Mouse (Mus musculus) kidney, embryonic 14.5 days (tissue): ENCODE results near the gene Gpam. TPM values are rescaled to one million over a fixed set of nuclear protein-coding genes. Genes with fewer than 3 reads are reported as not detected.

Experiments
- ATAC-seq: fragments of 200-750 bp; cut with Nextera tagmentation; 2 replicates; pipeline ENCODE4 v1.8.0; 2017; ENCODE audit warnings: moderate number of reproducible peaks, mild to moderate bottlenecking, moderate TSS enrichment, moderate library complexity; ENCODE audit not compliant: low FRiP score, low TSS enrichment
- H3K27ac ChIP-seq: fragments of 300-500 bp; sonication (generic); 2 replicates; pipeline ENCODE4 v1.5.1; 2014; ENCODE audit warnings: low read depth, mild to moderate bottlenecking, low read length, moderate library complexity, mixed read lengths
- H3K27me3 ChIP-seq: fragments of 300-500 bp; sonication (generic); 2 replicates; pipeline ENCODE4 v1.6.1; 2014; ENCODE audit warnings: mild to moderate bottlenecking, low read length; ENCODE audit not compliant: control insufficient read depth, insufficient read depth
- H3K36me3 ChIP-seq: fragments of 300-500 bp; sonication (generic); 2 replicates; pipeline ENCODE4 v1.6.1; 2014; ENCODE audit warnings: low read length, mixed read lengths; ENCODE audit not compliant: control insufficient read depth, insufficient read depth
- H3K4me1 ChIP-seq: fragments of 300-500 bp; sonication (generic); 2 replicates; pipeline ENCODE4 v1.6.1; 2014; ENCODE audit warnings: low read length, mixed read lengths; ENCODE audit not compliant: control insufficient read depth, insufficient read depth
- H3K4me2 ChIP-seq: fragments of 300-500 bp; sonication (generic); replicated peaks from 2 replicates; pipeline ENCODE4 v1.6.1; 2014; ENCODE audit warnings: low read depth, mild to moderate bottlenecking, low read length
- H3K4me3 ChIP-seq: fragments of 300-500 bp; sonication (generic); 2 replicates; pipeline ENCODE4 v1.5.1; 2014; ENCODE audit warnings: mild to moderate bottlenecking, low read length
- H3K9ac ChIP-seq: fragments of 300-500 bp; sonication (generic); 2 replicates; pipeline ENCODE4 v1.6.1; 2014; ENCODE audit warnings: low read depth, mild to moderate bottlenecking, low read length, moderate library complexity
- H3K9me3 ChIP-seq: fragments of 300-500 bp; sonication (generic); 2 replicates; pipeline ENCODE4 v1.6.1; 2016; ENCODE audit warnings: low read length; ENCODE audit not compliant: control insufficient read depth
- WGBS: fragments of 180-500 bp; shearing (Covaris S2); extraction: QIAGEN DNeasy Blood & Tissue Kit; methylation state at CpG from one replicate; pipeline ENCODE4 v1.1.7; 2014; 5-methylcytosine and 5-hydroxymethylcytosine counted together
- polyA plus RNA-seq: library from polyadenylated mRNA; unstranded; fragments of >200 nt; fragmentation: Nextera tagmentation; extraction: Ambion mirVana; gene quantifications from 2 replicates; pipeline ENCODE4 v1.2.1, GENCODE M21; 2014

Gpam gene
- polyA plus RNA-seq, 1 experiment from 2014 or later: 22.2 TPM

DNA sequence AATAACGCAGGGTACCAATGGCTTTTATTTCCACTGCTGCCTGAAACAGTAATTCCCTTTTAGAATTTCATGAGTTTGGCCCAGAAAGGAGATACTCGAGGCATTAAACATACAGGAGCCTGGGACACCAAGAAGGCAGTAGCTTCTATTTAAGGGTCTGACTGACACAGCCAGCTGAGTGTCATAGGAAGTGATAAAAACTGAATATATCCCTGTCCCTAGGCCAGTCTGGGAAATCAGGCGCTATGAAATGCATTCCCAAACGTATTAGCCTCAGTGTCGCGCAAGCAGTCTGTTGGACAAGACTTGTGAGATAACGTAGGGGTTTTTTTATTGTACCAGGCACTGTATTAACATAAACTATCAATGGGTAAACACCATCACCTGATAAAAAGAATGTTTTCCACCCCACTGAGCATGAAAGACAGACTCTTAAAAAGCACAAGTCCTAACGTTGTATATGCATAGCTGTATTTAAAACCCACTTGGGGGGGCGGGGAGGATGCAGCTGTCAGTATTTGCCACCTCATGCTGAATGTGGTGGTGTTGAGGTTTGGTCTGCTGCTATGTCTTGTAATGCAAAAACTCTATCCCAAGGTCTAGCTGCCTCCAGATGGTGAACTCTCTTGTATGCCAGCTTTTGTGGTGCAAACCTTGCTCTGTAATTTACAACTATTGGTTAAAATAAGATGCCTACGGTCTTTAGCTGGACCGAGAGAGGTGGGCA is 6.4 kb downstream of the Gpam start:
- WGBS: 72% methylated on average over 11 of the region's 11 CpGs
- Histone ChIP-seq H3K27ac (no peak overlapping the region), H3K36me3 (no peaks in the 10 kb centered on the region), H3K27me3 (no peaks in the 10 kb centered on the region), H3K9ac (no peak overlapping the region), H3K4me1 (peaks cover 14% of the 10 kb centered on the region; the same call in 1 of the 2 replicates), H3K9me3 (no peaks in the 10 kb centered on the region), H3K4me2 (no peak overlapping the region), H3K4me3 (no peak overlapping the region)
- ATAC-seq: no peak

DNA sequence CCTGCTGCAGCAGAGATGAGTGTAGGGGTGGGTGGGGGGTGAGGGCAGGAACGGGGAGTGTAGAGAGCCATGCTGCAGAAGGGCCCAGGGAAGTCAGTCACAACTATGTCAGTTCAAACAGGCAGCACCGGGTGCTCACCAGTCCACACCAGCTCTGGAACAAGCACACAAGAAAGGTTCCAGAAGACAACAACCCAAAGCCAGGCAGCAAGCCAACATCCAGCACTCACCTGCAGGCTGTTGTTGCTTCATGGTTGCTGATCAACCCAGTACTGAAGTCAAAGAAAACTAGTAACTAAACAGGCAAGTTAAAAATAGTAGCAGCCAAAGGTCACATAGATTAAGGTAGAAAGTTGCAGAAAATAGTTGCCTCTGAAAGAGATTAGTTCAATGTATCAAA is 7.5 kb downstream of the Gpam start:
- 72% methylated on average over 2 of the region's 2 CpGs for WGBS
- H3K27me3 ChIP-seq: no peaks in the 10 kb centered on the region
- H3K27ac ChIP-seq: no peak overlapping the region
- H3K9me3 ChIP-seq: no peaks in the 10 kb centered on the region
- H3K36me3 ChIP-seq: no peaks in the 10 kb centered on the region
- no peak overlapping the region for H3K4me2 ChIP-seq
- H3K9ac ChIP-seq: no peak overlapping the region
- H3K4me3 ChIP-seq: no peak overlapping the region
- peaks cover 14% of the 10 kb centered on the region; the same call in 1 of the 2 replicates for H3K4me1 ChIP-seq
- ATAC-seq: no peak

DNA sequence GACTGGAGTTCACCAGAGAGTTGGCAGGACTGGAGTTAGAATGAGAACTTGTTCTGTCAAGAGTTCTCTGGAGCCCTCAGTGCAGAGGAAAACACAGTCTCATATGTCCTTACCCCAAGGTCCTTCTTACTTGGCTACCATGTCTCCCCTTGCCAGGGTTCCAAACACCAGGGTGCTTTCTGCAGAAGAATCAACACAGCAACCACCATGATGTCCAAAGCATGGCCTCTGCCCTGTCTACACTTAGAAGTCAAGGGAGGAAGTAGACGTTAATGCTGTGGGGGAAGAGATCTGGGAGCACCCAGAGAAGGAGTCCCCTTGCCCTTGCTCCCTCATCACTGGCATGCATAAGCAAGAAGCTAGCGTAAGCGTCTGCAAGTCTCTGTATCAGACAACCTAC is 9.0 kb downstream of the Gpam start:
- Histone ChIP-seq H3K4me1 (peaks cover 11% of the 10 kb centered on the region; the same call in 1 of the 2 replicates), H3K9me3 (no peaks in the 10 kb centered on the region), H3K4me3 (no peak overlapping the region), H3K36me3 (no peaks in the 10 kb centered on the region), H3K27me3 (no peaks in the 10 kb centered on the region), H3K9ac (no peak overlapping the region), H3K27ac (no peak overlapping the region), H3K4me2 (no peak overlapping the region)
- ATAC-seq: no peak
- WGBS: 79% methylated on average over 3 of the region's 3 CpGs

DNA sequence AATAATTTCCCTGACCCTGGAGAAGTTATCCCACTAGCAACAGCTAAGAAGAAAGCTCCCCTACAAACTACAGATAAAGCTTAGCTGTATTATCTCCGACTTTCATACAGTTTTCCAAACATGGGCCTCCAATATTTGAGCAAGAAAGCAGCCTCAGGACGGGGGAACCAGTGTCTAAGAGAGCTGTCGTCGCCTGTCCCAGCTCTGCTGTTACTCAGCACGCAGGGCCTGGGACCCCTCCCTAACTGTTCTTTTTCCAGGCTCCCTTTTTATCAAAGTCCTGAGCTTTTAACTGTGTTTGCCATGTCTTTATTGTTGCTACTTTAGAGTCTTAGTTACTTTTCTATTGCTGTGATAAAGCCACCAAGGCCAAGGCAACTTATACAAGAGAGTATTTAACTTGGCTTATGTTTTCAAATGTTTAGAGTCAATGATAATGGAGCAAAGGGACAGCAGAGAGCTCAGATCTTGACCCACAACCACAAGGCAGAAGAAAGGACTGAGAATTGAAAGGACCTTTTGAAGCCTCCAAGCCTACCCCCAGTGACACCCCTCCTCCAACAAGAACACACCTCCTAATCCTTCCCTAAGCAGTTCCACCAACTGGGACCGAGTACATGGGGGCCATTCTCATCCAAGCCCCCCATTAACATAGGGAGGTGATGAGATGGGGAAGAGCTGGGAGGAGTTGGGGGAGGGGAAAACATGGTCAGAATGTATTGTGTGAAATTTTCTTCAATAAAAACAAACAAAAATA is 9.8 kb downstream of the Gpam start:
- Histone ChIP-seq H3K4me3 (no peak overlapping the region), H3K4me2 (no peak overlapping the region), H3K36me3 (no peaks in the 10 kb centered on the region), H3K4me1 (peaks cover 5% of the 10 kb centered on the region; the same call in 1 of the 2 replicates), H3K27ac (no peak overlapping the region), H3K27me3 (no peaks in the 10 kb centered on the region), H3K9me3 (no peaks in the 10 kb centered on the region), H3K9ac (no peak overlapping the region)
- 78% methylated on average over 6 of the region's 6 CpGs for WGBS
- ATAC-seq: no peak

DNA sequence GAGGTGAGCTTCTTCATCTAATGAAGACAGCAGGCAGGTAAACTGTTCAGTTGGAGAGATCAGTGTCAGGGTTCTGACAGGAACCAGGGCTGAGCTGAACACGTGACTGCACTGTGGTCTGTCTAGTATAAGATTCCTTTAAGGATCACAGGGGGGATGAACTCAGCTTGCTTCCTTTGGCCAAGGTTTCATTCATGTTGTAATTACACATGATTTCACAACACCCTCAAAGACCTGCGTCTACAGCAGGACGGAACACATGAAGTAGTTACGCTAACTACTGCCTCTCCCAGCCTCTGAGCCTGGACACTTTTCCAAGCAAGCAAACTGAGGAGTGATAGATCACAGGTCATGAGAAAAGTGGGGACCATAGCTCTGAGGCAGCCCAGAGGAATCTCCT is 11.5 kb downstream of the Gpam start:
- no peaks in the 10 kb centered on the region for H3K4me1 ChIP-seq
- 89% methylated on average over 4 of the region's 4 CpGs for WGBS
- no peak overlapping the region for H3K27ac ChIP-seq
- no peaks in the 10 kb centered on the region for H3K27me3 ChIP-seq
- H3K9ac ChIP-seq: no peak overlapping the region
- H3K4me3 ChIP-seq: no peak overlapping the region
- no peak overlapping the region for H3K4me2 ChIP-seq
- no peaks in the 10 kb centered on the region for H3K9me3 ChIP-seq
- no peaks in the 10 kb centered on the region for H3K36me3 ChIP-seq
- no peak for ATAC-seq

DNA sequence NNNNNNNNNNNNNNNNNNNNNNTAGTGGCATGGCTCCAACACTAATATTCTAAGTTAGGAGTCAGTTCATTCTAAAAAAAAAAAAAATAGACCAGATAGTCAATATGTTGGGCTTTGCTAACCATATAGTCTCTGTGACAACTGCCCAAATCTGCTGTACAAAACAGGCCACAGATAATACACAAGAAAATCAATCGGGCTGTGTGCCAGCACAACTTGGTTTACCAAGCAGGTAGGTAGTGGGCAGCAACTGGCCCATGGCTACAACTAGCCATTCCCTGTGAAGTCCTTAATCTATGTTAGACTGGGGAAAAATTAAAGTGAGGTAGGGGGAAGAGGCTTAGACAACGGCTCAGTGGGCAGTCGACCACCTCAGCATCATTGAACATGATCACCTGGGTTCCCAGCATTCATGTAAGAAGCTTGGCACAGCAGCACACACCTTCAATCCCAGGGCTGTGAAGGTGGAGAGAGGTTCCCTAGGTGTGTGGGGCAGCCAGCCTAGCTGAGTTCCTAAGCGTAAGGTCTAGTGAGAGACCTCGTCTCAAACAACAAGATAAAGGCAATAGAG is 12.1 kb downstream of the Gpam start:
- H3K27ac ChIP-seq: no peak overlapping the region
- H3K4me1 ChIP-seq: no peaks in the 10 kb centered on the region
- no peaks in the 10 kb centered on the region for H3K27me3 ChIP-seq
- ATAC-seq: no peak
- WGBS: 82% methylated on average over 5 of the region's 5 CpGs
- H3K9ac ChIP-seq: no peak overlapping the region
- H3K4me2 ChIP-seq: no peak overlapping the region
- H3K4me3 ChIP-seq: no peak overlapping the region
- no peaks in the 10 kb centered on the region for H3K36me3 ChIP-seq
- no peaks in the 10 kb centered on the region for H3K9me3 ChIP-seq

DNA sequence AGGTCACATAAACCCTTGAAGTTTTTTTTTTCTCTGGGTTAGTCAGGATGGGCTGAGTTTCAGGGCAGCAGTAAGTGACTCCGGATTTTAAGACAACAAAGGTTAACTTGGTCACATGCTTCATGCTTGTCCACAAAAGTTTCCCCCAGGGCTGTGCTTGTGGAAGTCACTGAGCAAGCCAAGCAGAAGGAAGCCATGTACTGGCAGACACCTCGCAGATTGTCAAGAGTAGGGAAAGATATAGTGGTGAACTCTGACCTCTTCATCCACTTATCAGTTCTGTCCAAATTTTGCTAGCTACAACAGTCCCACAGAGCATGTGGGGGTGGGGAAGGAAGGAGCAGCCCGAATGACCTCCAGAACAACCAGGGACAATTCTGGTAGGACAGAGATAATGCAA is 19.1 kb downstream of the Gpam start:
- Histone ChIP-seq H3K36me3 (no peaks in the 10 kb centered on the region), H3K27me3 (no peaks in the 10 kb centered on the region), H3K4me3 (no peak overlapping the region), H3K9ac (no peak overlapping the region), H3K4me2 (no peak overlapping the region), H3K27ac (no peak overlapping the region), H3K9me3 (no peaks in the 10 kb centered on the region), H3K4me1 (no peaks in the 10 kb centered on the region)
- WGBS: 38% methylated on average over 3 of the region's 3 CpGs
- no peak for ATAC-seq

DNA sequence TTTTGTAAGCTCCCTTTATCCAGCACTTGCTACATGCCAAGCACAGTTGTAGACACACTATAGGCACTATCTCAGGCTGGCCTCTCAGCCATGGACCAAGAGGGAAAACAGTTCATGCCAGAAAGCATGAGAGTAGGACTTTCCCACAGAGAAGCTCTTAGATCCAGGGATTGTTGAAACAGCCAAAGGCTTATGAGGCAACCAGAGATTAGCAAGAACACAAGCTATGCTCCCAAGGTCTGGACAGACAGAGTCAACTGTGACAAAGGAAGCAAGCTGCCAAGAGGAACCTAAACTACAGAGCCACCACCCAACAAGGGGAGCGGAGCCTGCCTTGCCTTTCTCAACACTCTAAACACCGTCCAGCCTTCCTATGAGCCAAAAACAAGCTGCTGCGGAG is 21.1 kb downstream of the Gpam start:
- H3K4me1 ChIP-seq: no peaks in the 10 kb centered on the region
- no peaks in the 10 kb centered on the region for H3K27me3 ChIP-seq
- no peak for ATAC-seq
- H3K9ac ChIP-seq: no peak overlapping the region
- H3K4me2 ChIP-seq: no peak overlapping the region
- 93% methylated on average over 3 of the region's 3 CpGs for WGBS
- H3K36me3 ChIP-seq: no peaks in the 10 kb centered on the region
- H3K9me3 ChIP-seq: no peaks in the 10 kb centered on the region
- no peak overlapping the region for H3K4me3 ChIP-seq
- no peak overlapping the region for H3K27ac ChIP-seq
